Mouse (Mus musculus) limb, embryonic 12.5 days (tissue): Measurements from ENCODE around the gene Chd1l. TPM values are rescaled to one million over a fixed set of nuclear protein-coding genes. Genes with fewer than 3 reads are reported as not detected.

Experiments used
- ATAC-seq: fragments of 200-750 bp; cut with Nextera tagmentation; 2 replicates; pipeline ENCODE4 v1.8.0; 2017; ENCODE audit warnings: low read depth, moderate TSS enrichment; ENCODE audit not compliant: insufficient number of reproducible peaks, insufficient read depth, low FRiP score, low TSS enrichment
- H3K27ac ChIP-seq: fragments of 300-500 bp; sonication (generic); 2 replicates; pipeline ENCODE4 v1.5.1; 2016; ENCODE audit warnings: mild to moderate bottlenecking, moderate library complexity
- H3K27me3 ChIP-seq: fragments of 300-500 bp; sonication (generic); 2 replicates; pipeline ENCODE4 v1.6.1; 2016; ENCODE audit warnings: mild to moderate bottlenecking, moderate library complexity
- H3K36me3 ChIP-seq: fragments of 300-500 bp; sonication (generic); 2 replicates; pipeline ENCODE4 v1.6.1; 2016; ENCODE audit warnings: mild to moderate bottlenecking, moderate library complexity
- H3K4me1 ChIP-seq: fragments of 300-500 bp; sonication (generic); replicated peaks from 2 replicates; pipeline ENCODE4 v1.6.1; 2016
- H3K4me2 ChIP-seq: fragments of 300-500 bp; sonication (generic); 2 replicates; pipeline ENCODE4 v1.6.1; 2016; ENCODE audit warnings: mild to moderate bottlenecking, moderate library complexity
- H3K4me3 ChIP-seq: fragments of 300-500 bp; sonication (generic); replicated peaks from 2 replicates; pipeline ENCODE4 v1.5.1; 2016; ENCODE audit warnings: mild to moderate bottlenecking
- H3K9ac ChIP-seq: fragments of 300-500 bp; sonication (generic); replicated peaks from 2 replicates; pipeline ENCODE4 v1.6.1; 2016; ENCODE audit warnings: mild to moderate bottlenecking, moderate library complexity
- H3K9me3 ChIP-seq: fragments of 300-500 bp; sonication (generic); 2 replicates; pipeline ENCODE4 v1.6.1; 2016; ENCODE audit warnings: mild to moderate bottlenecking, moderate library complexity
- WGBS: fragments of 180-500 bp; shearing (Covaris S2); methylation state at CpG from one replicate; pipeline ENCODE4 v1.1.7; 2016; 5-methylcytosine and 5-hydroxymethylcytosine counted together
- polyA plus RNA-seq: library from polyadenylated mRNA; unstranded; fragments of >200 nt; fragmentation: Nextera tagmentation; extraction: Ambion mirVana; gene quantifications from 2 replicates; pipeline ENCODE4 v1.2.1, GENCODE M21; 2016

Chd1l gene
- polyA plus RNA-seq, 1 experiment from 2014 or later = 21.3 TPM

DNA sequence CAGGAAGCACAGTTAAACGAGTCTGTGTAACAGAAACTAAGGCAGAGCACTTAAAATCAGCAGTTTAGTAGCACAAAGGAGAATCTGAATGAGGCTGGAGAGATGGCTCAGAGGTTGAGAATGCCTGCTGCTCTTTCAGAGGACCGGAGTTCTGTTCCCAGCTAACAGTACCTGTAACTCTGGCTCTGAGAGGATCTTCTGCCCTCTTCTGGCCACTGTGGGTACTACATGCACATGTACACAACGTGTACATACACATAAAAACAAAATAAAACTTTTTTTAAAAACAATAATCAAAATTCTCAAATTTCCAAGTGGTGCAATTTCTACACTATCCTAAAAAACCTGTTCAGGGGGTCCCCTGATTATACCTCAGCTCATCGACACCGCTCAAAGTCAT, 85.2 kb downstream of the Chd1l start:
- 72% methylated on average over 5 of the region's 5 CpGs for WGBS
- Histone ChIP-seq H3K9me3 (0 out of 2 replicates have a peak, but pooled peaks cover 3% of the 10 kb centered on the region), H3K4me3 (no peak overlapping the region), H3K4me1 (0 out of 2 replicates have a peak, but pooled peaks cover 6% of the 10 kb centered on the region), H3K9ac (no peak overlapping the region), H3K4me2 (no peak overlapping the region), H3K27me3 (no peaks in the 10 kb centered on the region; the same call in 1 of the 2 replicates), H3K27ac (no peak overlapping the region), H3K36me3 (no peaks in the 10 kb centered on the region)
- no peak for ATAC-seq

DNA sequence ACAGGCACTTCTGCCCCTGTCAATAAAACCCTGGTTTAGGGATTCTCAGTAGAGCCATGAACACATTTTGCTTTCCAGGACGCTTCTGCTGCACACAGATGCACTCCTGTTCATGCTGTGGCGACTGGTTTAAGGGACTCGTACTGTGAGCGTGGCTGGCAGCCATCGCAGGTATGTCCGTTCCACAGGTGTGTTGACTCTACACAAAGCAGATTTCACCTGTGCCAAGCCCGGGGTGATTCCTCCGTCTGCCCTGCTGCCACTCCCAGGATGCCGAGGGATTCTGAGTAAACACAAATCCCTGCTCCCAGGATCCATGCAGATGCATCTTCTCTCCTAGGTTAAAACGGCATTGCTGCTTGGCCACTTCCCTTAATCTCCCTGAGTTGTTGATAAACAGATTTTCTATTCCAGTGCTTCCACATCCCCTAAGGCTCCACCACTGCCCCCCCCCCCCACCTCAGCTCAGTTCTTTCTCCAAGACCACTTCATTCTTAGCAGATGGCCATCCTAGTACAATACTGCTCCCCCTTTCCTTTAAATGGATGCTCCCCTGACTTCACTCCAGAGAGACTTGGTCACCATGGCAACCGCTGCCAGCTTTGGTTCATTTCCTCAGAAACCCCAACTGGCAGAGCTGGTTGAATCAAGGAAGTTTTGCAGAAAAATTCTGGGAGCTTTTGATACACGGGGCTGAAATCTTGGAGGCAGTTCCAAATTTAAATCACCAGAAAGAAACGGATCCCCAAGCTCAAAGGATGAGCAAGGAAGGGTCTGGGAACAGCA, 87.9 kb downstream of the Chd1l start:
- Histone ChIP-seq H3K4me3 (no peak overlapping the region), H3K27me3 (no peaks in the 10 kb centered on the region), H3K9ac (no peak overlapping the region), H3K36me3 (no peaks in the 10 kb centered on the region), H3K4me2 (no peak overlapping the region), H3K27ac (no peak overlapping the region), H3K9me3 (peaks cover 26% of the 10 kb centered on the region), H3K4me1 (0 out of 2 replicates have a peak, but pooled peaks cover 6% of the 10 kb centered on the region)
- WGBS = 80% methylated on average over 13 of the region's 13 CpGs
- ATAC-seq = no peak

DNA sequence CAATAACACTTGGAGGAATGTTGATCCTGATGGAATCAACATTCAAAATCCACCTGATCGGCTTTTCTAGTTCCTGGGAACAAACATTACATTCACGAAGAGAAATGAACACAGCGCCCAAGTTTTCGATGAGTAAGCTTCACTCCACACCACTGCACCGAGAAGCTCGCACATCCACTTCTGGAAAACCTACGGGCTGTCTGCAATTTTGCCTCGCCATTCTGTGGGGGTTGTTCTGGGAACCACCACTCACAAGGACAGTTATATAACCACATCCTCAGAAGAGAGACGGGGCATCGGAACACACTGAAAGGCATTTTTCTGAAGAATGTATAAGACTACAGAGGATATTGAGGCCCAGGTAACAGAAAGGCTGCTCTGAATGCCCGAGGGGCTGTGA, 90.1 kb downstream of the Chd1l start:
- H3K36me3 ChIP-seq = no peaks in the 10 kb centered on the region
- no peaks in the 10 kb centered on the region for H3K27me3 ChIP-seq
- ATAC-seq = no peak
- 0 out of 2 replicates have a peak, but pooled peaks cover 6% of the 10 kb centered on the region for H3K4me1 ChIP-seq
- no peak overlapping the region for H3K4me2 ChIP-seq
- no peak overlapping the region for H3K27ac ChIP-seq
- H3K9me3 ChIP-seq = peaks cover 26% of the 10 kb centered on the region
- no peak overlapping the region for H3K9ac ChIP-seq
- H3K4me3 ChIP-seq = no peak overlapping the region
- WGBS = 94% methylated on average over 11 of the region's 11 CpGs

DNA sequence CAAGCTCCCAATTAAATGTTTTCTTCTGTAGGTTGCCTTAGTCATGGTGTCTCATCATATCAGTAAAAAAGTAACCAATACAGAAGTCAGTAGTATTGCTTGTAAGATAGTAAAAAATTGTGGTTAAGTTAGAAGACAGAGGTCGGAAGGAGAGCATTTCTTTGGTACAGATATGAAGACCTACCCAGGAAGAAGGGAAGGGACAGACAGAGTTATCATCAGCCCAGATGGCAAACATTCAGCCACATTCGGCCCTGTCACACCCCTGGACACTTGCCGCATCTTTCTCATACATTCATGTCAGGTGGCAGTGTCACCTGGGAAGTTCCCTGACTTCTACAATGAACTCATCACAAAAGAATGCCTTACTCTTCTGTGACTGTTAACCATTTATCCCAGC, 97.7 kb downstream of the Chd1l start:
- Histone ChIP-seq H3K9ac (no peak overlapping the region), H3K9me3 (peaks cover 1% of the 10 kb centered on the region; the same call in 1 of the 2 replicates), H3K4me3 (no peak overlapping the region), H3K4me2 (no peak overlapping the region), H3K27me3 (no peaks in the 10 kb centered on the region), H3K36me3 (no peaks in the 10 kb centered on the region), H3K4me1 (no peaks in the 10 kb centered on the region), H3K27ac (no peak overlapping the region)
- 92% methylated on average over 3 of the region's 3 CpGs for whole genome bisulfite sequencing
- no peak for ATAC-seq

Other genes with a start within 250 kb of the Chd1l start
- gene Olfr1402, start 188.2 kb downstream of the Chd1l start, polyA plus RNA-seq = not detected in 2 replicates
- 1.4 TPM in 2 replicates for gene Fmo5, start 18.6 kb upstream of the Chd1l start, polyA plus RNA-seq
- 6.2 and 7.1 TPM in 2 replicates for gene Prkab2, start 48.0 kb upstream of the Chd1l start, polyA plus RNA-seq
- not detected in 2 replicates for gene Gm17651, start 64.5 kb upstream of the Chd1l start, polyA plus RNA-seq